Mouse (Mus musculus): ENCODE results near the gene Fbxo22. TPM values are rescaled to one million over a fixed set of nuclear protein-coding genes. Genes with fewer than 3 reads are reported as not detected.

Gene Fbxo22
- polyA plus RNA-seq, 1 experiment, result 11.7 TPM

- TF ChIP-seq GATA1 (IDR thresholded peaks at IDR 0.05; ENCODE audit: low read length), result no peak
These were observed 19.4 kb downstream of the Fbxo22 start for GRCm38 (mm10) chr9:55228149-55228548.

- no peak for TF ChIP-seq GATA1 (IDR thresholded peaks at IDR 0.05; ENCODE audit: low read length)
These were observed 20.3 kb downstream of the Fbxo22 start for GRCm38 (mm10) chr9:55229010-55229409.

- no peak for TF ChIP-seq GATA1 (IDR thresholded peaks at IDR 0.05; ENCODE audit: low read length)
These were observed 22.8 kb downstream of the Fbxo22 start for GRCm38 (mm10) chr9:55231544-55231943.

- no peak for TF ChIP-seq GATA1 (IDR thresholded peaks at IDR 0.05; ENCODE audit: low read length)
These were observed 23.4 kb downstream of the Fbxo22 start for GRCm38 (mm10) chr9:55232110-55232509.

GRCm38 (mm10) chr9:55232586-55232985 lies 23.9 kb downstream of the Fbxo22 start:
- TF ChIP-seq GATA1 (IDR thresholded peaks at IDR 0.05; ENCODE audit: low read length), result no peak

GRCm38 (mm10) chr9:55236235-55237165 lies 27.8 kb downstream of the Fbxo22 start:
- no peak for TF ChIP-seq GATA1 (IDR thresholded peaks at IDR 0.05; ENCODE audit: low read length)

GRCm38 (mm10) chr9:55240852-55241251 lies 32.1 kb downstream of the Fbxo22 start:
- no peak for TF ChIP-seq GATA1 (IDR thresholded peaks at IDR 0.05; ENCODE audit: low read length)

- no peak for TF ChIP-seq GATA1 (IDR thresholded peaks at IDR 0.05; ENCODE audit: low read length)
These were observed 33.3 kb downstream of the Fbxo22 start for GRCm38 (mm10) chr9:55241863-55242685.

- no peak for TF ChIP-seq GATA1 (IDR thresholded peaks at IDR 0.05; ENCODE audit: low read length)
These were observed 34.6 kb downstream of the Fbxo22 start for GRCm38 (mm10) chr9:55243280-55243679.

- no peak for TF ChIP-seq GATA1 (IDR thresholded peaks at IDR 0.05; ENCODE audit: low read length)
These were observed 35.4 kb downstream of the Fbxo22 start for GRCm38 (mm10) chr9:55244079-55244478.

- no peak for TF ChIP-seq GATA1 (IDR thresholded peaks at IDR 0.05; ENCODE audit: low read length)
These were observed 37.7 kb downstream of the Fbxo22 start for GRCm38 (mm10) chr9:55246440-55246839.

- no peak for TF ChIP-seq GATA1 (IDR thresholded peaks at IDR 0.05; ENCODE audit: low read length)
These were observed 38.2 kb downstream of the Fbxo22 start for GRCm38 (mm10) chr9:55246918-55247317.

- TF ChIP-seq GATA1 (IDR thresholded peaks at IDR 0.05; ENCODE audit: low read length), result no peak
These were observed 39.7 kb downstream of the Fbxo22 start for GRCm38 (mm10) chr9:55248465-55248864.

GRCm38 (mm10) chr9:55250595-55251247 lies 42.0 kb downstream of the Fbxo22 start:
- no peak for TF ChIP-seq GATA1 (IDR thresholded peaks at IDR 0.05; ENCODE audit: low read length)

- TF ChIP-seq GATA1 (IDR thresholded peaks at IDR 0.05; ENCODE audit: low read length), result no peak
These were observed 45.1 kb downstream of the Fbxo22 start for GRCm38 (mm10) chr9:55253849-55254248.

- no peak for TF ChIP-seq GATA1 (IDR thresholded peaks at IDR 0.05; ENCODE audit: low read length)
These were observed 46.3 kb downstream of the Fbxo22 start for GRCm38 (mm10) chr9:55255056-55255455.
